Mouse (Mus musculus) thymus, postnatal 36 days (tissue): ENCODE results near the gene Clec4a1.
A peak's percentile ranks its signal among the peaks of the same experiment; 100 is the strongest.

ENCODE experiments used
- DNase-seq, 2 experiments: peaks; one replicate each; pipeline ENCODE4 v3.0.0; 2022; ENCODE audit warnings: mixed read lengths in 2 of 2

Clec4a1 gene

DNA sequence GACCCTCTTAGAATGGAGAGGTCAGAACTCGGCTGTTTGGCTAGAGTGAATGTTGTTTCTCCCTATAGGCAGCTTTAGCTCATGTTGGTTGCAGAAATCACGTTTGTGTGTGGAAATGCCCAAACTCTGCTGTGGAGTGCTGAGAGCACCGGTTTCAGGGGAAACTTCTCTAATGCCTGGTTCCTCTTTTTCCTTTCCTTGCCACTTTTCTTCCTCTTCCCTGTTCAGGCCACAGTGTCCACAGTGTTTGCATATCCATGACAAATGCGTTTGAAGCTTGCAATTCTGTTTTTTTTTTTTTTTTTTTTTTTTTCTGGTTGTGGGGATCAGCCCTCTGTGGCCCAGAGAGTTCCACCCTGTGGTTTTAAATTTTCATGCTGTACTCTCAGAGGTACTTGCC lies at the start of gene Clec4a1:
TSS of gene Clec4a1 (plus strand) at position 398 of the 400 bp plus-strand sequence.
- no peak for DNase-seq

GRCm38 (mm10) chr6:122872800-122873199 lies 48.8 kb upstream of the Clec4a1 start:
- no peak for DNase-seq

DNA sequence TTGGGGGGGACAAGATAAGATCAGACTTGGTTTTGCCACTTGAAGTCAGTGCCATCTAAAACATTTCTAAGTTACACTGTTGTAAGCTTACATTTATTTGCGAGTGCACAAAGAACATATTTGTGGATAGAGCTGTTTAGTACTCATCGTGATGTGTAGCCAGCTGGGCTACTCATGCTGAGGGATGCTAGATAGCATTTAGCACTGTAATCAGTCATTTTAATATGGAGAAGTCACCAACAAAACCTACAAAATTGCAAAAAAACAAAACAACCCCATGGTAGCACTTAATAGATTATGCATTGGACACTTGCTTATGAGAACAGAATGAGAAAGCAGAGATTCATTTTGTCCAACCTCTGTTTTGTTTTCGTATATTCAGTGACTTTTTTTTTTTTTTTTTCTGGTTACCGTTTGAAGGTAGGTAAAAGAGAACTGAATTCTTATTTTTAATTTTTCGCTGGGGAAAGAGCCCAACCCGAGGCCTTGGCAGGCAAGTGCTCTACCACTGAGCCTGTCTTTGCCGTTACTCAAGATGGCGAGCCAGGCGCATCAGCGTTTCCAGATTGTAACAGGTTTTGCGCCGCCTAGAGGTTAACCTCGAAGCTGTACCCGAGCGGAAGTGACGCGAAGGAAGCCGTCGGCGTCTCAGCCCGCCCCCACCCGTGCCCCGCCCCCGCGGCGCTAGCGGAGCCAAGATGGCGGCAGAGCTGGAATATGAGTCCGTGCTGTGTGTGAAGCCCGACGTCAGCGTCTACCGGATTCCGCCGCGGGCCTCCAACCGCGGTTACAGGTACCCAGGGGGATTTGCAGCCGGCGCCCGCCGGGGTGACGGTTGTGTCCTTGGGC lies 47.6 kb upstream of the Clec4a1 start, which contains the start of gene Necap1:
TSS of gene Necap1 (plus strand) at position 604 of the 849 bp plus-strand sequence.
- DNase-seq, result peak; percentile 93 to 95

GRCm38 (mm10) chr6:122874720-122875389 lies 46.8 kb upstream of the Clec4a1 start:
- no peak for DNase-seq

DNA sequence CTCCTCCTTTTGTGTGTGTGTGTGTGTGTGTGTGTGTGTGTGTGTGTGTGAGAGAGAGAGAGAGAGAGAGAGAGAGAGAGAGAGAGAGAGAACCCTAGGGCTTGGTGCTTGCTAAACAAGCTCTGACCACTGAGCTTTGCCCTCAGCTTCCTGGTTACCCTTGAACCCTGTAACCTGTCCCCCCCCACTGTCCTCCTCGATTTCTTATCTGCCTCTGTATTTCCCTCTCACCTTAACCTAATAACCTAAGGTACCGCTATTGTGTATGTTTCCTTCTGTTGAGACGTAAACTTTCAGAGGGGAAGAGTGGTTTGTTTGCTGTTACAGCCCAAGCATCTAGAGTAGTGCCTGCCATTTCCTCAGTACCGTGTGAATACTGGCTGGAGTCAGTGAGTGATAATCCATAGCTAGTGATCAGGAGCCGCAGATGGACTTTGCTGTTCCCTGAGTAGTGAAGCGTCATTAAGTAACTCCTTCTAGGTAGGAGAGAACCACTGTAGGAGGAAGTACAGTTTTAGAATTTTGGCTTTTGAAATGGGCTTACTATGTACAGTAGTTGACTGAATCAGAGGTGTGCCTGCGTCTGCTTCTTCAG lies 42.4 kb upstream of the Clec4a1 start:
- DNase-seq, result no peak

GRCm38 (mm10) chr6:122879781-122880505 lies 41.7 kb upstream of the Clec4a1 start:
- no peak for DNase-seq

DNA sequence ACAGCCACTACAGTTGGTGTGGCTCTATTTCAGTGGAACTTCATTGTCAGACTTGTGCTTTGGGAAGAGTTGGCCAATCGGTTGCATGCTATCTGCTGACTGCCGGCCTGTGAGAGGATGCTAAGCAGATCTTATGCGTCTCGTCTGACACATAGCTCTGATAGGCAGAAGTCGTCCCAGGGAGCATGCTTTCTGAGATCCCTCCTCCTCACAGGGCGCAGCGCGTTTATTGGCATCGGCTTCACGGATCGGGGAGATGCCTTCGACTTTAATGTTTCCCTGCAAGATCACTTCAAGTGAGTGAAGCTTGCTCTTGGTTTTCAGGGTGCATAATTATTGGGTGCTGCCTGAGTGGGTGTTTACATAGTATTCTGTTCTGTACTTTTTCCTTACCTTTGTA lies 40.4 kb upstream of the Clec4a1 start:
- DNase-seq, result no peak

GRCm38 (mm10) chr6:122883603-122884002 lies 38.0 kb upstream of the Clec4a1 start:
- no peak for DNase-seq

- no peak for DNase-seq
Measured at GRCm38 (mm10) chr6:122889599-122889998, 32.0 kb upstream of the Clec4a1 start.

DNA sequence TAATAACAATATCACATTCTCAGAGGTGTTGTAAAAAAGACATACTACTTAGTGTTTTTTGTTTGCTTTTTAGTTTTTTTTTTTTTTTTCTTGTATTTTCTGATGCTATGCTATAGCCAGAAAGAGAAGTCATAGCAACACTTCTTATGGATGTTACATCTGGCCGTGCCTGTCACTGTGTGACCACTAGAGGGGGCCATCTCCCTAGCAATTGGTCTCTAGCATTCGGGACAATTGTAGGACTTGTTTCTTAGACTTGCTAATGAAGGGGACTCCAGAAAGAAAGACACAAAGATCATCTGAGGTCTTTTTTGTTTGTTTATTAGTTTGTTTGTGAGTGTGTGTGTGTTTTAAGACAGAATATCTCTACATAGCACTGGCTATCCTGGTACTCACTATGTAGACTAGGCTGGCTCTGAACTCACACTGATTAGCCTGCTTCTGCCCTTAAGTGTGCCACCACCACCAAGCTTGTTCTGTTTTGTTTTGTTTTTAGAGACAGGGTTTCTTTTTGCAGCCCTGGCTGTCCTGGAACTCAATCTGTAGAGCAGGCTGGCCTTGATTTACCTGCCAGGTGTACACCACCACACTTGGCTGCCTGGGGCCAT lies 29.1 kb upstream of the Clec4a1 start:
- peak; percentile 33 to 50 for DNase-seq

GRCm38 (mm10) chr6:122919922-122920321 lies 1.7 kb upstream of the Clec4a1 start:
- no peak for DNase-seq

- no peak for DNase-seq
Measured at GRCm38 (mm10) chr6:122934845-122935244, 13.2 kb downstream of the Clec4a1 start.

DNA sequence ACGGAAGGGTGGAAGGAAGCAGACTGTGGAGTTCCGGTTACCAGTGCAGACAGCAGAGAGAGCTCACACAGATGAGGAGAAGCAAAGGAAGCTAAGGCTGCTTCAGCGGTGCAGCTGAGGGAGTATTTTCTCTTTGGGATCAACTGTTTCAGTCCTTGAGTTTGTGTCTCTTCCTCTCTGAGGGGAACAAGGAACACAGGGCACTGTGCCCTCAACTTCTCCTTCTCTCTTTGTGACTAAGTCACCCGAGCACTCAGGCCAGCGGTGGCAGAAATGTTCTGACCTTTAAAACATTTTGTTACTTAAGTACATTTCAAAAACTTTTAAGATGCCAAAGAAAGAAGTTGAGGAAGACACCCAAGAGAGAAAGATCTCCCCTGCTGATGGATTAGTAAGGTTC lies 18.0 kb downstream of the Clec4a1 start:
- DNase-seq, result no peak

GRCm38 (mm10) chr6:122946760-122947159 lies 25.1 kb downstream of the Clec4a1 start:
- no peak for DNase-seq

- no peak for DNase-seq
Measured at GRCm38 (mm10) chr6:122952401-122952800, 30.8 kb downstream of the Clec4a1 start, which contains the start of gene Clec4a3. TSS of gene Clec4a3 (plus strand) at chr6:122952515.

GRCm38 (mm10) chr6:122964562-122964961 lies 42.9 kb downstream of the Clec4a1 start:
- no peak for DNase-seq

GRCm38 (mm10) chr6:122969048-122969447 lies 47.4 kb downstream of the Clec4a1 start:
- DNase-seq, result no peak
